Mouse (Mus musculus): ENCODE results near the gene Zfp92. TPM values are rescaled to one million over a fixed set of nuclear protein-coding genes. Genes with fewer than 3 reads are reported as not detected.
"Not testable (repeated sequence)": the region's sequence is repeated elsewhere in the genome, so short reads cannot be mapped to it uniquely, and the experiment has no call there.

The Zfp92 gene
- polyA plus RNA-seq (2012; rRNA removed), result 0.79 and 1.1 TPM in 2 replicates

- no peaks in the 10 kb centered on the region for H3K36me3 ChIP-seq (ENCODE audit: control insufficient read depth, insufficient read depth, low read length)
- no peak for TF ChIP-seq POLR2A (IDR thresholded peaks at IDR 0.05; ENCODE audit: low read depth, low read length)
- TF ChIP-seq CTCF (IDR thresholded peaks at IDR 0.05; ENCODE audit: extremely low read depth, insufficient read length, insufficient replicate concordance, low read depth, low read length), result no peak
- H3K4me3 ChIP-seq (ENCODE audit: low read depth, low read length), result peak within 1 kb of the TSS; percentile 55
- no peak within 1 kb of the TSS for H3K27ac ChIP-seq (ENCODE audit: insufficient read depth, low read depth, low read length)
- WGBS, result 11% methylated on average over 20 of the region's 20 CpGs
- H3K4me1 ChIP-seq (ENCODE audit: control insufficient read depth, insufficient read depth, insufficient read length, low read length), result no peaks in the 10 kb centered on the region; the same call in 1 of the 2 replicates
- H3K27me3 ChIP-seq (ENCODE audit: control insufficient read depth, insufficient read depth, low read length), result no peaks in the 10 kb centered on the region
These were observed at the start of gene Zfp92 for GRCm38 (mm10) chrX:73410880-73411517. TSS of gene Zfp92 (plus strand) at chrX:73411096.

DNA sequence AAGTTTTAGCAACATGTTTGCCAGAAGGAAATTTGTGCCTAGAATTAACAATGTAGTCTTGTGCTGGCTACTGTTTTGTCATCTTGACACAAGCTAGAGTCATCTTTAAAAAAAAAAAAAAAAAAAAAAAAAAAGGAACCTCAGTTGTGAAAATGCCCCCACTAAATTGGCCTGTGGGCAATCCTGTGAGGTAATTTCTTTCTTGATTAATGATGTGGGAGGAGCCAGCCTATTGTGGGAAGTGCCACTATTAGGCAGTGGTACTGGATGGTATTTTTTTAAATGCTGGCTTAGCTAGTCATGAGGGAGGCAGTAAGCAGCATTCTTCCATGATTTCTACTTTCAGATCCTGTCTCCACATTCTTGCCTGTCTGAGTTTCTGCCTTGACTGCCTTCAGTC, 47.6 kb upstream of the Zfp92 start:
- TF ChIP-seq POLR2A (IDR thresholded peaks at IDR 0.05; ENCODE audit: low read depth, low read length) (no peak), CTCF (IDR thresholded peaks at IDR 0.05; ENCODE audit: extremely low read depth, insufficient read length, insufficient replicate concordance, low read depth, low read length) (no peak)
- H3K4me1 ChIP-seq (ENCODE audit: control insufficient read depth, insufficient read depth, insufficient read length, low read length), result no peaks in the 10 kb centered on the region
- no peak overlapping the region for H3K27ac ChIP-seq (ENCODE audit: insufficient read depth, low read depth, low read length)
- no peaks in the 10 kb centered on the region for H3K36me3 ChIP-seq (ENCODE audit: control insufficient read depth, insufficient read depth, low read length)
- H3K4me3 ChIP-seq (ENCODE audit: low read depth, low read length), result no peak overlapping the region
- H3K27me3 ChIP-seq (ENCODE audit: control insufficient read depth, insufficient read depth, low read length), result no peaks in the 10 kb centered on the region

- 52% methylated on average over 6 of the region's 6 CpGs for WGBS
- Histone ChIP-seq H3K4me1 (ENCODE audit: control insufficient read depth, insufficient read depth, insufficient read length, low read length) (no peaks in the 10 kb centered on the region), H3K36me3 (ENCODE audit: control insufficient read depth, insufficient read depth, low read length) (no peaks in the 10 kb centered on the region), H3K27me3 (ENCODE audit: control insufficient read depth, insufficient read depth, low read length) (no peaks in the 10 kb centered on the region), H3K27ac (ENCODE audit: insufficient read depth, low read depth, low read length) (no peak overlapping the region), H3K4me3 (ENCODE audit: low read depth, low read length) (no peak overlapping the region)
- TF ChIP-seq POLR2A (IDR thresholded peaks at IDR 0.05; ENCODE audit: low read depth, low read length) (no peak), CTCF (IDR thresholded peaks at IDR 0.05; ENCODE audit: extremely low read depth, insufficient read length, insufficient replicate concordance, low read depth, low read length) (no peak)
These were observed 26.5 kb upstream of the Zfp92 start for GRCm38 (mm10) chrX:73384419-73384818.

GRCm38 (mm10) chrX:73384924-73385323, 26.0 kb upstream of the Zfp92 start:
- H3K4me3 ChIP-seq (ENCODE audit: low read depth, low read length), result no peak overlapping the region
- no peak overlapping the region for H3K27ac ChIP-seq (ENCODE audit: insufficient read depth, low read depth, low read length)
- no peaks in the 10 kb centered on the region for H3K36me3 ChIP-seq (ENCODE audit: control insufficient read depth, insufficient read depth, low read length)
- 9% methylated on average over 1 of the region's 1 CpGs for WGBS
- H3K27me3 ChIP-seq (ENCODE audit: control insufficient read depth, insufficient read depth, low read length), result no peaks in the 10 kb centered on the region
- no peaks in the 10 kb centered on the region for H3K4me1 ChIP-seq (ENCODE audit: control insufficient read depth, insufficient read depth, insufficient read length, low read length)
- TF ChIP-seq POLR2A (IDR thresholded peaks at IDR 0.05; ENCODE audit: low read depth, low read length), result no peak
- TF ChIP-seq CTCF (IDR thresholded peaks at IDR 0.05; ENCODE audit: extremely low read depth, insufficient read length, insufficient replicate concordance, low read depth, low read length), result no peak

DNA sequence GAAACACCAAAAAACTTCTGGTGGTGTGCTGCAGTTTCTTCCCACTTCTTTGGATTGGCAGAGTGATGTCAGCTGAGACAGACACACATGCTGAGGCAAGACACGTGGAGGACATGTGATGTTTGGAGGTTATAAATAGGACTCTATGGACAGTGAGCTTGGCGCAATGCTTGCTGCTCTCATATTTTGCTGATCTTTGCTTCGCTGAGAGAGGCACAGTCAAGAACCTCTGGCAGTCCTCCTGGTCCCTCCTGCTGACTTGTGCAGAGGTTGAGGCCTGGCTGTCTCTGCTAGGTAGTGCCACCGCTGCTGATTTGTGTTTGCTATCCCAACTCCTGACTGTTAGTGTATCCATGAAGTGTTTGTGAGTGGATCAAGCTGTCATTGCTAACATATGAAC, 19.4 kb upstream of the Zfp92 start:
- Histone ChIP-seq H3K4me3 (ENCODE audit: low read depth, low read length) (no peak overlapping the region), H3K36me3 (ENCODE audit: control insufficient read depth, insufficient read depth, low read length) (no peaks in the 10 kb centered on the region), H3K27ac (ENCODE audit: insufficient read depth, low read depth, low read length) (no peak overlapping the region), H3K27me3 (ENCODE audit: control insufficient read depth, insufficient read depth, low read length) (no peaks in the 10 kb centered on the region), H3K4me1 (ENCODE audit: control insufficient read depth, insufficient read depth, insufficient read length, low read length) (no peaks in the 10 kb centered on the region)
- TF ChIP-seq POLR2A (IDR thresholded peaks at IDR 0.05; ENCODE audit: low read depth, low read length), result no peak
- no peak for TF ChIP-seq CTCF (IDR thresholded peaks at IDR 0.05; ENCODE audit: extremely low read depth, insufficient read length, insufficient replicate concordance, low read depth, low read length)
- 85% methylated on average over 4 of the region's 4 CpGs for WGBS

- Histone ChIP-seq H3K27me3 (ENCODE audit: control insufficient read depth, insufficient read depth, low read length) (no peaks in the 10 kb centered on the region), H3K27ac (ENCODE audit: insufficient read depth, low read depth, low read length) (no peak overlapping the region), H3K4me3 (ENCODE audit: low read depth, low read length) (no peak overlapping the region), H3K36me3 (ENCODE audit: control insufficient read depth, insufficient read depth, low read length) (no peaks in the 10 kb centered on the region), H3K4me1 (ENCODE audit: control insufficient read depth, insufficient read depth, insufficient read length, low read length) (no peaks in the 10 kb centered on the region)
- 86% methylated on average over 1 of the region's 1 CpGs for WGBS
- no peak for TF ChIP-seq POLR2A (IDR thresholded peaks at IDR 0.05; ENCODE audit: low read depth, low read length)
- TF ChIP-seq CTCF (IDR thresholded peaks at IDR 0.05; ENCODE audit: extremely low read depth, insufficient read length, insufficient replicate concordance, low read depth, low read length), result no peak
These were observed 14.4 kb upstream of the Zfp92 start for GRCm38 (mm10) chrX:73396446-73396845.

- 81% methylated on average over 2 of the region's 2 CpGs for WGBS
- not testable (repeated sequence) for H3K4me3 ChIP-seq (ENCODE audit: low read depth, low read length); H3K27me3 ChIP-seq (ENCODE audit: control insufficient read depth, insufficient read depth, low read length); H3K4me1 ChIP-seq (ENCODE audit: control insufficient read depth, insufficient read depth, insufficient read length, low read length); H3K27ac ChIP-seq (ENCODE audit: insufficient read depth, low read depth, low read length); H3K36me3 ChIP-seq (ENCODE audit: control insufficient read depth, insufficient read depth, low read length)
These were observed 12.3 kb upstream of the Zfp92 start, which contains the start of gene Gm18336 for GRCm38 (mm10) chrX:73398636-73399035. TSS of gene Gm18336 (minus strand) at chrX:73398736.

Data from small intestine, adult 2 months (tissue).